Mouse (Mus musculus) kidney, postnatal 0 days (tissue): ENCODE results near the gene 4931428L18Rik. TPM values are rescaled to one million over a fixed set of nuclear protein-coding genes. Genes with fewer than 3 reads are reported as not detected.

Source experiments
- ATAC-seq: fragments of 200-750 bp; cut with Nextera tagmentation; replicated peaks from 2 replicates; pipeline ENCODE4 v1.8.0; 2017; ENCODE audit warnings: low read depth, moderate number of reproducible peaks, moderate TSS enrichment, moderate library complexity; ENCODE audit not compliant: low FRiP score
- DNase-seq: peaks from one replicate; pipeline ENCODE4 v3.0.0-alpha.2; 2016; ENCODE audit warnings: low spot score
- H3K27ac ChIP-seq: fragments of 300-500 bp; sonication (generic); 2 replicates; pipeline ENCODE4 v1.5.1; 2014; ENCODE audit warnings: mild to moderate bottlenecking
- H3K27me3 ChIP-seq: fragments of 300-500 bp; sonication (generic); 2 replicates; pipeline ENCODE4 v1.6.1; 2014; ENCODE audit warnings: low read length, mixed read lengths; ENCODE audit not compliant: insufficient read depth
- H3K36me3 ChIP-seq: fragments of 300-500 bp; sonication (generic); 2 replicates; pipeline ENCODE4 v1.6.1; 2014; ENCODE audit warnings: low read length, mixed read lengths; ENCODE audit not compliant: insufficient read depth
- H3K4me1 ChIP-seq: fragments of 300-500 bp; sonication (generic); replicated peaks from 2 replicates; pipeline ENCODE4 v1.6.1; 2014; ENCODE audit warnings: antibody characterized with exemption, low read length, mixed read lengths; ENCODE audit not compliant: insufficient read depth
- H3K4me2 ChIP-seq: fragments of 300-500 bp; sonication (generic); 2 replicates; pipeline ENCODE4 v1.6.1; 2014; ENCODE audit warnings: mild to moderate bottlenecking, low read length, moderate library complexity, mixed read lengths
- H3K4me3 ChIP-seq: fragments of 300-500 bp; sonication (generic); replicated peaks from 2 replicates; pipeline ENCODE4 v1.5.1; 2014; ENCODE audit warnings: low read depth, low read length
- H3K9ac ChIP-seq: fragments of 300-500 bp; sonication (generic); 2 replicates; pipeline ENCODE4 v1.6.1; 2014; ENCODE audit warnings: low read depth, low read length
- H3K9me3 ChIP-seq: fragments of 300-500 bp; sonication (generic); replicated peaks from 2 replicates; pipeline ENCODE4 v1.6.1; 2016; ENCODE audit warnings: low read length, inconsistent platforms, mixed read lengths
- CTCF ChIP-seq: IDR thresholded peaks from 2 replicates; pipeline ENCODE4 v1.5.1; 2016; ENCODE audit warnings: antibody characterized with exemption, low read depth, mild to moderate bottlenecking, moderate library complexity
- WGBS: fragments of 180-500 bp; shearing (Covaris S2); extraction: QIAGEN DNeasy Blood & Tissue Kit; methylation state at CpG from one replicate; pipeline ENCODE4 v1.1.7; 2014; 5-methylcytosine and 5-hydroxymethylcytosine counted together
- polyA plus RNA-seq: library from polyadenylated mRNA; unstranded; fragments of >200 nt; fragmentation: Nextera tagmentation; extraction: Ambion mirVana; gene quantifications from 2 replicates; pipeline ENCODE4 v1.2.1, GENCODE M21; 2015

The 4931428L18Rik gene
- polyA plus RNA-seq, 1 experiment from 2014 or later, result not detected

DNA sequence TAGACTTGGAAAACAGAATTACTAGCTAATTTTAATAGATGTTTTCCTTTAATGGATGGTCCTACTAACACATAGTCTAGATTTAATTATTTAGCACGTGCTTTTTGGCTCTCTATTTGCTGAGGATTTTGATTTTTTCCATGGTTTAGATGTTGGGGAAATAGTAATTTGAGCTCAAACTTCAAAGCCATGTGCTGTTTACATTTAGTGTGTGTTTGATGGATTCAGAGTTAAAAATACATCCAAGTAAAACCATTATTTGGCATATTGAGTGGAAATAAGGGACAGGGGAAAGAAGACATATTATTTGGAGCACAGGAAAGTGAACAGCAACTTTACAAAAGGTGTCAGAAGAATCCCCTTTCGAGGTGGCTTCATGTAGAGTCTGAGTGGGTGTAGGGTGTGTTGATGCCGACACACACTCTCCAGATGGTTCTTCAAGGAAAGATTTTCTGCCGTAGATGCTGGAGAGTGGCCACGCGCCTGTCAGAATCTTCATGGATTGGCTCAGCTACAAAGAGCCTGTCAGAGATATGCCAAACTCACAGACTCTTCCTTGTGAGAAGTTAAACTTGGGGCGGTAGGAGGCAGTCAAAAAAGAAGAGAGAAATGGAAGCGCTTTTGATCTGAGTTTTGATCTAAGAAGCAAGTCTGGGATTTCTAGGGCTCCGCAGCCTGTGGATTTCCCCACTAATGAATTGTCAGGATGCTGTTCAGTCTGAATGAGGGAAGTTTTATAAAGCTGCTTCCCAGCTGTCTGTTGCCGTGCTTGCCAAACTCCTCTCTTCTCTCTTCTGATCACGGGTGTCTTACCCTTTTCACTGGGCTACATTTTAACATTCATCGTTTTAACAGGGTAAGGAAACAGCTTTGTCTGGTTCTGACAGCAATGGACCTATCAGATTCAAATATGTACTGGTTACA lies 157.4 kb downstream of the 4931428L18Rik start:
- Histone ChIP-seq H3K4me1 (no peaks in the 10 kb centered on the region), H3K4me3 (no peak overlapping the region), H3K36me3 (no peaks in the 10 kb centered on the region), H3K9me3 (no peaks in the 10 kb centered on the region), H3K27ac (no peak overlapping the region), H3K9ac (no peak overlapping the region), H3K4me2 (no peak overlapping the region), H3K27me3 (no peaks in the 10 kb centered on the region)
- 79% methylated on average over 12 of the region's 12 CpGs for WGBS
- ATAC-seq (no peak), DNase-seq (no peak)
- no peak for TF ChIP-seq CTCF

DNA sequence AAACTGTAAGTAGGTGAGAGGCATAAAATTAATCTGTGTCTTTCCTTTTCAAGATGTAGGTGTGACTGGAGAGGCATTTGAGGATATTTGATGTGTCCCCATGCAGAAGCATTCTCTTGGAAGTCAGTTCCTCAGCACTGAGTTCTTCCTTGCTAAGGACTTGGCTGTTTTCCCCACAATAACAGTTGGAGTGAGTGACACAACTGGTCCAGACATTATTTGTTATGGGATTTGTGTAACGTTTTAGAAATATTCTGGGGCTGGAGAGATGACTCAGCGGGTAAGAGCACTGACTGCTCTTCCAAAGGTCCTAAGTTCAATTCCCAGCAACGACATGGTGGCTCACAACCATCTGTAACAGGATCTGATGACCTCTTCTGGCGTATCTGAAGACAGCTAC lies 162.7 kb downstream of the 4931428L18Rik start:
- H3K4me1 ChIP-seq, result no peaks in the 10 kb centered on the region
- no peak overlapping the region for H3K4me2 ChIP-seq
- H3K9me3 ChIP-seq, result no peaks in the 10 kb centered on the region
- TF ChIP-seq CTCF, result no peak
- no peak overlapping the region for H3K9ac ChIP-seq
- no peak for DNase-seq
- no peak overlapping the region for H3K27ac ChIP-seq
- no peak overlapping the region for H3K4me3 ChIP-seq
- no peaks in the 10 kb centered on the region for H3K27me3 ChIP-seq
- ATAC-seq, result no peak
- no peaks in the 10 kb centered on the region for H3K36me3 ChIP-seq
- WGBS, result 65% methylated on average over 4 of the region's 4 CpGs

DNA sequence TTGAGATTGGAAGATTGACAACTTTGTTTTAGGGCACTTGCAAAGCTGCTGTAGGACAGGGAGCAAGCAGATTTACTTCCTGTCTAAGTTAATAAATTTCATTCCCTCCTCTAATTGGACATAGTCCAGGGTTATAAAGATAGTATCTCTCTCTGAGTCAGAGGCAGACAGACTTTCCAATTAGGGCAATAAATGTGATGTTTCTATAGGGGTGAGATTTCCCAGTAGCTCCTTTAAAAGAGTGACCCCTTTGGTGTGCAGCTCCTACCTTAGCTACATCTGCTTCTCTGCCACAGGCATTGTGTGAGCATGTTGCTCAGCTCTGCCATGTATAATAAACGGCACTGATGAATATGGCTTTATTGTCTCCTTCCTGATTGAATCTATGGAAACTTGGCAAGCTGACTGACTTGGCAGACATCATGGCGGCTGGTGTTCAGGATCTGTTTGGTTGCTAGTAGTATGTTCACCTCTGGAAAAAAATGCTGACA lies 163.6 kb downstream of the 4931428L18Rik start:
- Histone ChIP-seq H3K27me3 (no peaks in the 10 kb centered on the region), H3K4me3 (no peak overlapping the region), H3K4me1 (no peaks in the 10 kb centered on the region), H3K9ac (no peak overlapping the region), H3K9me3 (no peaks in the 10 kb centered on the region), H3K36me3 (no peaks in the 10 kb centered on the region), H3K27ac (no peak overlapping the region), H3K4me2 (no peak overlapping the region)
- ATAC-seq (no peak), DNase-seq (peak; percentile 68)
- 30% methylated on average over 2 of the region's 2 CpGs for WGBS
- TF ChIP-seq CTCF, result no peak

DNA sequence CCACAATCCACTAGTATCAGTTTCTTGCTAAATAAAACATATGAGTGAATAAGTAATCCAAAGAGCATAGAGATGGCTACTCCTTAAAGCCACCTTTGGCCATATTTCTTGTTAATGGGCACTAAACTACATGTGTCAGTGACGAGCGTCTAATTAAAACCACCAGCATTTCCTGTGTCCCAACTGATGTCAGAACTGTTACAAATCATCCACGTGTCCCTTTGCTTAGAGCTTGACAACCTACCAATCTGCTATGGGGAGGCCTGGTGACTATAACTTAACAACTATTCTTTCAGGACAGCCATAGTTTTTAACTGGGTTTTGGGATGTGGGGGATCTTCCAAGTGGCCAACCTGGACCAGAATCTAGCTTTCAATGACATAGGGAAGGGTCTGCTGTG lies 164.3 kb downstream of the 4931428L18Rik start:
- H3K4me1 ChIP-seq, result no peaks in the 10 kb centered on the region
- 14% methylated on average over 3 of the region's 3 CpGs for WGBS
- H3K27ac ChIP-seq, result no peak overlapping the region
- H3K9me3 ChIP-seq, result no peaks in the 10 kb centered on the region
- H3K4me3 ChIP-seq, result no peak overlapping the region
- no peak overlapping the region for H3K9ac ChIP-seq
- H3K27me3 ChIP-seq, result no peaks in the 10 kb centered on the region
- H3K4me2 ChIP-seq, result no peak overlapping the region
- no peaks in the 10 kb centered on the region for H3K36me3 ChIP-seq
- ATAC-seq (no peak), DNase-seq (peak; percentile 59)
- no peak for TF ChIP-seq CTCF

DNA sequence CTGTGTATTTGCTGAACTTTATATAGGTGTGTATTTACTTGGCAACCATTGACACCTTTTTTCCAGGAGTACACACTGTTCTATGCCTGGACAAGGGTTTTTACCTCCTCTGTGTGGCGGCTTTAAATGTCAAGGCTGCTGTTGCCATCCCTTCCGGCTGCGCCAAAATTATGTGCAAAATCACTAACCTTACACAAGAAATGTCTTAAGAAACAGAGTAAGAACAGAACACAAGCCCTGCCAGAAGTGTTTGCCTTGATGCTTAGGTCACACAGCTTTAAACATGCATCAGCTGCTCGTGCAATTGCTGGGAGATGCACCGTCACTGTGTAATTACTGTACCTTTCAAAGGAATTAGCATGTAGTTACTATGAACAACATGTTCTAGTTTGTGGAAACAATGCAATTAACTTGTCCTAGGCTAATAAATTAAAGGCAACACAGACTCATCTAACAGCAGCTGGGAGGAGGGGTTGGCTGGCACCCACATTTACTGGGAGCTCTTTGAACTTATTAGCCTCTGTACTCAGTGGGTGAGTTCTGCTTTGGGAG lies 171.0 kb downstream of the 4931428L18Rik start:
- Histone ChIP-seq H3K4me1 (no peaks in the 10 kb centered on the region; the same call in 1 of the 2 replicates), H3K9me3 (no peaks in the 10 kb centered on the region), H3K27me3 (no peaks in the 10 kb centered on the region), H3K4me3 (no peak overlapping the region), H3K36me3 (no peaks in the 10 kb centered on the region), H3K4me2 (no peak overlapping the region), H3K27ac (no peak overlapping the region), H3K9ac (no peak overlapping the region)
- 64% methylated on average over 5 of the region's 5 CpGs for WGBS
- no peak for TF ChIP-seq CTCF
- ATAC-seq (no peak), DNase-seq (peak; percentile 49)

DNA sequence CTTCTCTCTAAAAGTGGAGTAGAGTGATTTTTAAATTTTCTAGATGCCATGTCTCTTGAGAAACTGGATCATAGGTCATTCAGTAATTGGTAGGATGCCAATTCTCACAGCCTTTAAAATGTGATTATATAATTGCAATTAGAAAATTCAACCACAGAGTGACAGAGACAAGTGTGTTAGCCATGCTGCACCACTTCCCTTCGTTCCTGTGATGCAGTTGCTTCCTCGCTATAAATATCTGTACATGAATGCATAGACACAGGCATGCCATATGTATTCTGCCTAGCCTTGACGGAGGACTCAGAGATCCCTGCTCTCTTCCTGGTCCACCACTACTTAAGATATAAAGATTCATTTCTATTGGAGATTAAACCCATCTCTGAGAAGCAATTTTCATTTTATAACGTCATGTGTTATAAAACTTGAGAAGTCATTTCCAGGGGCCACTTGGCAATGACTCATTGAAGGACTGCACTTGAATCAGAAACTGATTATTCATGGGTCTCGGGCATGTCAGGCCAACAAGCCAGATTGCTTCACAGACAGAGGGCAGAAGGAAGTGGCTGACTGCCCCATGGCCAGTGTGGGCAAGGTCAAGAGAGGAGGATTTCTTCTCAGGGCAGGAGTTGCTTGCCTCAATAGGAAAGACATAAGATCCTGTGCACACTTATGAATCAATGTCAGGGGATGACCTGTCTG lies 172.4 kb downstream of the 4931428L18Rik start:
- TF ChIP-seq CTCF, result no peak
- Histone ChIP-seq H3K9ac (no peak overlapping the region), H3K27me3 (no peaks in the 10 kb centered on the region), H3K4me2 (no peak overlapping the region), H3K36me3 (no peaks in the 10 kb centered on the region), H3K4me1 (no peaks in the 10 kb centered on the region; the same call in 1 of the 2 replicates), H3K9me3 (no peaks in the 10 kb centered on the region), H3K4me3 (no peak overlapping the region), H3K27ac (no peak overlapping the region)
- DNase-seq (no peak), ATAC-seq (no peak)
- 68% methylated on average over 5 of the region's 5 CpGs for WGBS
